Mouse (Mus musculus) gastrocnemius, adult 2 months (tissue): ENCODE results near the gene Acad12. TPM values are rescaled to one million over a fixed set of nuclear protein-coding genes. Genes with fewer than 3 reads are reported as not detected.

Source experiments
- DNase-seq: peaks from one replicate; pipeline ENCODE4 v3.0.0; 2022
- H3K27ac ChIP-seq: fragments of 200-600 bp; 2 replicates; pipeline ENCODE4 v1.8.1; 2022; ENCODE audit warnings: mild to moderate bottlenecking
- H3K4me3 ChIP-seq: fragments of 200-600 bp; 2 replicates; pipeline ENCODE4 v1.8.1; 2022; ENCODE audit warnings: mild to moderate bottlenecking, moderate library complexity
- CTCF ChIP-seq: fragments of 200-600 bp; IDR thresholded peaks from 2 replicates; pipeline ENCODE4 v1.8.1; 2022; ENCODE audit warnings: antibody characterized with exemption, mild to moderate bottlenecking, moderate library complexity
- intact Hi-C: fragments of 180-260 bp; cut with DNase I; formaldehyde crosslinking; loops from one replicate; pipeline ENCODE4 v1.15.1; 2025
- total RNA-seq, 2 experiments: library from RNA; stranded (reverse); gene quantifications; 2 replicates each; pipeline ENCODE4 v1.2.3; 2021

Gene Acad12
- total RNA-seq, 2 experiments from 2014 or later: 23.3 to 34.5 TPM

GRCm38 (mm10) chr5:121601547-121602299 lies 17.0 kb downstream of the Acad12 start:
- DNase-seq: peak; percentile 94
- intact Hi-C loops: loop anchor here (1.0 to 5.0 kb wide), 3 partner anchors 17 to 54 kb away; partner anchors contain the start of genes Adam1a, Gm42878 and Mapkapk5
- Histone ChIP-seq H3K27ac (peak overlapping the region; percentile 78), H3K4me3 (peak overlapping the region; percentile 42)
- no peak; the same call in 1 of the 2 replicates for TF ChIP-seq CTCF

GRCm38 (mm10) chr5:121598871-121599610 lies 19.7 kb downstream of the Acad12 start:
- Histone ChIP-seq H3K4me3 (no peak overlapping the region), H3K27ac (no peak overlapping the region)
- DNase-seq: no peak
- intact Hi-C loops: no loop called here
- no peak for TF ChIP-seq CTCF

GRCm38 (mm10) chr5:121597991-121598537 lies 20.7 kb downstream of the Acad12 start:
- Histone ChIP-seq H3K4me3 (no peak overlapping the region), H3K27ac (no peak overlapping the region)
- no peak for TF ChIP-seq CTCF
- DNase-seq: no peak
- intact Hi-C loops: no loop called here

GRCm38 (mm10) chr5:121597332-121597731 lies 21.4 kb downstream of the Acad12 start:
- no peak for DNase-seq
- Histone ChIP-seq H3K27ac (no peak overlapping the region), H3K4me3 (no peak overlapping the region)
- no peak for TF ChIP-seq CTCF
- intact Hi-C loops: no loop called here

- intact Hi-C loops: no loop called here
- H3K4me3 ChIP-seq: no peak overlapping the region
- DNase-seq: no peak
- no peak overlapping the region for H3K27ac ChIP-seq
- TF ChIP-seq CTCF: no peak
These were observed 22.5 kb downstream of the Acad12 start for GRCm38 (mm10) chr5:121596226-121596625.

- DNase-seq: no peak
- no peak for TF ChIP-seq CTCF
- no peak overlapping the region for H3K4me3 ChIP-seq
- intact Hi-C loops: no loop called here
- H3K27ac ChIP-seq: no peak overlapping the region
These were observed 23.0 kb downstream of the Acad12 start for GRCm38 (mm10) chr5:121595758-121596157.

- Histone ChIP-seq H3K27ac (peak overlapping the region; percentile 92), H3K4me3 (no peak overlapping the region)
- TF ChIP-seq CTCF: no peak
- no peak for DNase-seq
- intact Hi-C loops: no loop called here
These were observed 23.9 kb downstream of the Acad12 start for GRCm38 (mm10) chr5:121594714-121595313.

- peak; percentile 94 for DNase-seq
- intact Hi-C loops: no loop called here
- TF ChIP-seq CTCF: peak; percentile 36
- H3K27ac ChIP-seq: peak within 1 kb of the TSS; percentile 92
- H3K4me3 ChIP-seq: peak within 1 kb of the TSS; percentile 98
These were observed 25.0 kb downstream of the Acad12 start, which contains the start of gene Aldh2 for GRCm38 (mm10) chr5:121593451-121594401. TSS of gene Aldh2 (minus strand) at chr5:121593824.

- intact Hi-C loops: no loop called here
- Histone ChIP-seq H3K27ac (peak overlapping the region; percentile 92), H3K4me3 (peak overlapping the region; percentile 98)
- TF ChIP-seq CTCF: no peak
- no peak for DNase-seq
These were observed 25.8 kb downstream of the Acad12 start for GRCm38 (mm10) chr5:121592816-121593407.

- peak overlapping the region; percentile 92 for H3K27ac ChIP-seq
- DNase-seq: no peak
- intact Hi-C loops: no loop called here
- TF ChIP-seq CTCF: no peak
- peak overlapping the region; percentile 98 for H3K4me3 ChIP-seq
These were observed 26.5 kb downstream of the Acad12 start for GRCm38 (mm10) chr5:121592064-121592815.
